Mouse (Mus musculus): Measurements from ENCODE around the gene Ralgps2.

DNA sequence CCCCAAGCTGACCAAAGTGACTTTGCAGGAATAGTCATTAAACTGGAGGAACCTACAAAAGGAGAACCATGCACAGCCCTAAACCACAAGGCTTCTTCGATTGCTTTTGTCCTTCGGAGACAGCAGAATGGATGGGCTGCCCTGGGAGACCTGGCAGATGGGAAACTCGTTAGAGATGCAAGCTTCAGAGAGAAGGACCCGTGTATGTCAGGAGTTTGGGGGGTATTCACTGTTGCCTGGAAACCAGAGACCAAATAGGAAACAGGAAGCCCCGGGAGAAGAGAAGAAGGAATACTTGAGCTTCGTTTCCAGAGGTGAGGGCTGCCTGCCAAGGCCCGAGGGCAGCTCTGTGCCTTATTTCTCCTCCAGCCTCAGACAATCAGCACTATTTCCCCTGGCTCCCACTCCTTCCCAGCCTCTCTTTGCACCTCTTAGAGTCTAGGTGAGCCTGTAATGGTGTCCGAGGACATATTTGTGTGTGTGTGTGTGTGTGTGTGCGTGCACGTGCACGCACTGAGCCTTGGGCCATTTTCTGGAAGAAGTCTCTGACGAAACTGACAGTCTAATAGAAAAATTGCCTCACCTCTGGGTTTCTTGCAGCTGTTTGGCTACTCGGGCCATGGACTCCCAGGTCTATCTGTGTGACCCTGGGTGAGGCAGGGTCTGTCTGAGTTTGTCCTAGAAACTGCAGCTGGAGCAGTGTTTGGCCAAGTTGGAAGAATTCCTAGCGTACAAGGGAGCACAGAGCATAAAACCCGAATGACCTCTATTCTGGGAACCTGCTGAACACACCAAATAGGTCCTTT lies 184.6 kb downstream of the Ralgps2 start:
- TF ChIP-seq CTCF (IDR thresholded peaks at IDR 0.05; ENCODE audit: low read depth) (no peak), EP300 (IDR thresholded peaks at IDR 0.05; ENCODE audit: low read depth) (no peak)
